Mouse (Mus musculus) cerebellum, postnatal 4 days (tissue): ENCODE results near the gene Asic2.

Source experiments
- DNase-seq, 2 experiments: peaks; one replicate each; pipeline ENCODE4 v3.0.0; 2022; ENCODE audit warnings: low spot score in 2 of 2, mixed read lengths in 1 of 2

Gene Asic2

GRCm38 (mm10) chr11:81014776-81015175 is 953.5 kb downstream of the Asic2 start:
- no peak for DNase-seq

GRCm38 (mm10) chr11:81013501-81013900 is 954.8 kb downstream of the Asic2 start:
- no peak for DNase-seq

GRCm38 (mm10) chr11:81010766-81011165 is 957.5 kb downstream of the Asic2 start:
- DNase-seq = no peak

- no peak for DNase-seq
Measured at GRCm38 (mm10) chr11:81009366-81009765, 958.9 kb downstream of the Asic2 start.

- DNase-seq = no peak
Measured at GRCm38 (mm10) chr11:81005831-81006230, 962.4 kb downstream of the Asic2 start.

GRCm38 (mm10) chr11:81002769-81003430 is 965.4 kb downstream of the Asic2 start:
- no peak for DNase-seq

- DNase-seq = no peak
Measured at GRCm38 (mm10) chr11:80995621-80996020, 972.6 kb downstream of the Asic2 start.

GRCm38 (mm10) chr11:80983530-80983929 is 984.7 kb downstream of the Asic2 start:
- no peak for DNase-seq

GRCm38 (mm10) chr11:80976239-80976855 is 991.9 kb downstream of the Asic2 start:
- no peak for DNase-seq

- DNase-seq = no peak
Measured at GRCm38 (mm10) chr11:80974616-80975015, 993.6 kb downstream of the Asic2 start.

- DNase-seq = peak in 1 of 2 experiments; percentile 24
Measured at GRCm38 (mm10) chr11:80973976-80974375, 994.3 kb downstream of the Asic2 start.

- DNase-seq = no peak
Measured at GRCm38 (mm10) chr11:80973273-80973672, 995.0 kb downstream of the Asic2 start.

GRCm38 (mm10) chr11:80967544-80967943 is 1000.7 kb downstream of the Asic2 start:
- DNase-seq = no peak

GRCm38 (mm10) chr11:80966040-80966439 is 1002.2 kb downstream of the Asic2 start:
- peak in 1 of 2 experiments; percentile 42 for DNase-seq

GRCm38 (mm10) chr11:80961326-80961725 is 1006.9 kb downstream of the Asic2 start:
- peak in 1 of 2 experiments; percentile 59 for DNase-seq

GRCm38 (mm10) chr11:80958086-80958671 is 1010.1 kb downstream of the Asic2 start:
- no peak for DNase-seq

GRCm38 (mm10) chr11:80955915-80956314 is 1012.3 kb downstream of the Asic2 start:
- no peak for DNase-seq

- no peak for DNase-seq
Measured at GRCm38 (mm10) chr11:80954147-80954546, 1014.1 kb downstream of the Asic2 start.

- DNase-seq = no peak
Measured at GRCm38 (mm10) chr11:80949068-80949738, 1019.1 kb downstream of the Asic2 start.

GRCm38 (mm10) chr11:80948103-80948502 is 1020.2 kb downstream of the Asic2 start:
- DNase-seq = no peak

GRCm38 (mm10) chr11:80946163-80946562 is 1022.1 kb downstream of the Asic2 start:
- DNase-seq = no peak

- no peak for DNase-seq
Measured at GRCm38 (mm10) chr11:80923286-80923951, 1044.8 kb downstream of the Asic2 start.
